Mouse (Mus musculus): ENCODE data around the gene Lhx9.

DNA sequence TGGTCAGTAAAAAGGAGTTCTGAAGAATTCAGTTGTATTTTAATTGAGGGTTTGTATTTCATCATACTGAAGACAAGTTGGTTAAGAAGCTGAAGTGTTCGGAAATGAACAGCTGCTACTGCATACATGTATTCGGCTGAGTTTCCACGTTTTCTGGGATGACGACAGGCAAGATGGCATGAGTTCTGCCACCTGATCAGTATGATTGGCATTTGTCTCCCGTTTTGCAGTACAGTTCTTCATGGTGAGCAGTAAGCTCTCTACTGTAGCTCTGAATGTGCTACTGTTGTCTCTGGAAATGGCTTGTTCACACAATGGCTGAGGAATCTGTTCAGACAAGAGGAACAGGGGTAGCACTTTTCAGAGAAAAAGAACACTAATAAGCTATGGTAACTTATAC is 50.3 kb downstream of the Lhx9 start:
- no peak for TF ChIP-seq CTCF (IDR thresholded peaks at IDR 0.05; ENCODE audit: low read depth, low read length)
- no peak for TF ChIP-seq TAL1 (conservative IDR thresholded peaks at IDR 0.05; ENCODE audit: low read depth, low read length)
- TF ChIP-seq GATA1 (IDR thresholded peaks at IDR 0.05; ENCODE audit: borderline replicate concordance, low read length) = no peak

Measured in G1E (cell line).